Mouse (Mus musculus) brain, embryonic 14.5 days (tissue): Measurements from ENCODE around the gene Gucy2f.

Experiments
- CTCF ChIP-seq: fragments of 200-500 bp; IDR thresholded peaks from 2 replicates; pipeline ENCODE4 v1.5.1; 2012; ENCODE audit warnings: inconsistent platforms, mild to moderate bottlenecking, moderate library complexity, borderline replicate concordance; ENCODE audit not compliant: insufficient read depth, insufficient read length; ENCODE audit errors: extremely low read depth
- POLR2A ChIP-seq: fragments of 200-500 bp; IDR thresholded peaks from 2 replicates; pipeline ENCODE4 v1.6.1; 2012; ENCODE audit warnings: mild to moderate bottlenecking, inconsistent platforms, borderline replicate concordance; ENCODE audit not compliant: poor library complexity, insufficient read depth, insufficient read length, severe bottlenecking; ENCODE audit errors: extremely low read depth

DNA sequence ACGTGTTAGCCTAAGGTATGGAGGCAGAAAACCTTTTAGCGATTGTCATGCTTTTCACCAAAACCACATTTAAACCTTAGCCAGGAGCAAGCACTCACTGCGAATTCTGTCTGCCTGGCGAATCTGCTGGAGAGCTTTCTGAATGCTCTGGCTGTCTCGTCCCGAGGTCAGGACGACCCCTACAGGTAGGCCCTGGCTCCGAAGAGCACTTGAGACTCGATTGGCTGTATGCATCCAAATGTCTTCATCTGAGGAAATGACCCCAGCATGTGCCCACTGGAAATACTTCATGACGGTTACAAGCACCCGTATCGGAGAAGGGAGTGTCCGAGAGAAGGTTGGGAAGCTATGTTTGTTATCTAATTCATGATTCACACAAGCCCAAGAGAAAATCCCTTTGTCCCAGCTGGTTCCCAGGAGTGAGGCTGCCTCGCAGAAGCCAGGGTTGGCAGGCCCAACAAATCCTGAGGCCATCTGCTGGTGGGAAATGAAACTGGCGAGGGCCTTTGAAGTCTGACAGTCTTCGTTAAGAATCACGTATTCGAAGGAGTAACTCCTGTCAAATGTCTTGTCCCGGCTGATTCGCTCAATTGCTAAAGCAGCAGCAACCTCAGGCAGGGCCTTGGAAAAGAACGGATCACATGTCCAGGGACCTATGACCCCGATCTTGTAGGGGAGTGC lies 7.6 kb downstream of the Gucy2f start:
- TF ChIP-seq CTCF (peak; percentile 73), POLR2A (no peak)
